Mouse (Mus musculus) ovary, adult 18-20 months (tissue): Measurements from ENCODE around the gene Efcab11.

Experiments
- DNase-seq: peaks from one replicate; pipeline ENCODE4 v3.0.0; 2022; ENCODE audit warnings: low spot score, mixed read lengths

Gene Efcab11

DNA sequence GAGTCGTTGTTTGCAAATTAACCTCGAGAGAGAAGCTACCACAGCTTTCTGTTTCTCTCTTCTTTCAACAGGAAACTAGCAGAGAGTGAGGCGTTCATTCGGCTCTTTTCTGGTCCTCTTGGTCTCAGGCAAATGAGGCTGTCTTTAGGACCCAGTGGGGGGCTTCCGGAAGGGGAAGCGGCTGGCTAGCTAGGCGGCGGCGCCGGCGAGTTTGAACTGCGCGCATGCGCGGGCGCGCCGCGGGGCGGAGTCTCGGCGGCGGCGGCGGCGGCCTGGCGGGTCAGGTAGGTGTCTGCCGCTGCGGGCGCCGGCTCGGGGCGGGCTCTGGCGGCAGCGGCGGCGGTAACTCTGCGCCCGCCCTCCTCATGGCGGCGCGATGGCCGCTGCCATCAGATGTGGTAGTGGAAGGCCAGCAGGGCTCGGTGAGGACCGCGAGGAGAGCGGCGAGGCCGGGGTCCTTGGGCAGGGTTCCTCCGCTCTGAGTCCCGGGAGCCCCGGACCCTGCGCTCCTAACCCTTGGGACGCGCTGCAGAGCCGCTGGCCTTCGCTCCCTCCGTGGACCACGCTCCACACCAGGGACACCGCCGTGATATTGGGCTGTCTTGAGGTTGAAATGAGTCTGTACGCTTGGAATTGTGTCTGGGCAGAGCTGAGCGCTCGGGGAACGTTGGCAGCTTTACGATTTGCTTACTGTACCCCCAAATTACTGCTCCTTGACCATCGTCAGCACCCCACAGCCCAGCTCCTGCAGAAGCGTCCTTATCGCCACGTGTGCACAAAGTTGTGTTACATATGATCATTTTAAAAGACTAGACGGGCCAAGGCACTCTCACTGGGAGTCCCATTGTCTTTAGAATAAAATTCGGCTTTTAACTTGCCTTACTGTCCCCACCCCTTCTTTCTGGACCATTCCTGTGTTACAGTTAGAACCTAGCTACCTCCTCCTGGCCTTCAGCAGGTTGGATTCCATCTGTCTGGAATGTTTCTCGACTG lies at the start of gene Efcab11, which contains the start of gene Tdp1:
Gene Efcab11, minus strand, starts transcription at position 171 of the 993 bp plus-strand sequence.
Gene Tdp1, plus strand, starts transcription at position 249 of the 993 bp plus-strand sequence.
- DNase-seq: peak; percentile 88

DNA sequence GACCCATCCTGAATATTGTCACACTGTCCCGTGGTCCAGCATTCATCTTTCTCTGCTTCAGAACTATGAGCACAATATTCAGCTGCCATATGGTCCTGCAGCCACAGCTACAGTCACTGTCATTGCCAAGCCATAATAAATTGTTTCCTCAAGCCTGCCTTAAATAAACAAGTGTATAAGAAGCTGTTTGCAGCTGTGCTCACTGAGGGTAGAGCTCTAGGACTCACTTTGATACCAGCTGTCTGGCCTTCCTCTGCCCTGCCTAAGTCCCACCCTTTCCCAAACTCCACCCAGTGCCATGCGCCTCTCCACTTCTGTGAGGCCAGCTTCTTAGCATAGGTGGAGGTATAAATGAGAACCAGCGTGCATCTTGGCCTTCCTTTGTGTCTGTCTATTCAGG lies 49.4 kb upstream of the Efcab11 start:
- no peak for DNase-seq

DNA sequence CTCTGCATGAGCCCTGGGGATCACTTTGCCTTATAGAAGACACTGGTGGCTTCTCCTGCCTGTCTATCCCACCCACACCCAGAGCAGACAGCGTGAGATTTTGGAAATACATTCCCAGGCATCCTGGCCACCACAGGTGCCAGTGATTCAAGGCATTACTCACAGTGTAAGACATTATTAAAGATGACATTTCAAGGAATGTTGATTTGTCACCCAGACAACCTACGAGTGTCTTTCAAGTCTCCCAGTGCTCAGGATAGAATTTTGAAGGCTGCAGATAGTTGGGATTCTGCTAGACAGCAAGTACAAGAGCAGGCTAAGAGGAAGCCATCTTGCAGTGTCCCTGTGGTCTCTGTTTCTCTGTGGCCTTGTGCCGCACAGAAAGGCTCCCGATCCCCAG lies 48.0 kb upstream of the Efcab11 start:
- DNase-seq: no peak

DNA sequence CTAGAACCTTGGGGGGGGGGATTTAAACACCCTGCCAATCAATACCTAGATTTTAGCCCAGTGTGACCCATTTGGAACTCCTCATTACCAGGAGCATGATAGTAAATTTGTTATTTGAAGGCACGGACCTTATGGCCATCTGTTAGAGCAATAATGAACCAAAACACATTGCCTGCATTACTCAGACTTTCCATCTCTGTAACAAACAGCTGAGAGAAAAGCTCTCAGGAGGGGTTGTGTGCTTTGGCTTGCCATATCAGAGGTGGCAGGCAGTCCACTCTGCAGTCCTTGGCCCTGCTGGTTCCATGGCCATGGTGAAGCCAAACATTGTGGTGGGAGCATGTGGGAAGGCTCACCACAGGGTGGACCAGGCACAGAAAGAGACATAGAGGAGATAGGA lies 44.9 kb upstream of the Efcab11 start:
- DNase-seq: no peak

DNA sequence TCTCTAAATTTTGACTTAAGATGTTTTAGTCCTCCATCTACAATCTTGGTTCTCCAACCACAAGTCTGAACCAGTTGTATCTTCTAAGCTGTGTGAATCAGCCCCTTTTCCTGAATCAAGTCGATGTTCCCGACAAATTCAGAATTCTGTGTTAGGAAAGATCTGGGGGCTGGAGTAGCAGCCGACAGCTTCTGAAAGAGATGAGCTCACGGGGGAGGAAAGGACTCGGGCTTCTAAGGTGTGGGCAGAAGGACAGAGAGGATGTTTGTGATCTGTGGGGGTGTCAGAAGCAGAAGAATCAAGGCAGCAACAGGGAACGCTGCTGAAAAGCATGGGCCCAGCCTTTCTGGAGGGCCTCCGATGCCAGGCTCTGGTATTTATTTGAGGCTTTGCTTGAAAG lies 44.1 kb upstream of the Efcab11 start:
- DNase-seq: no peak

DNA sequence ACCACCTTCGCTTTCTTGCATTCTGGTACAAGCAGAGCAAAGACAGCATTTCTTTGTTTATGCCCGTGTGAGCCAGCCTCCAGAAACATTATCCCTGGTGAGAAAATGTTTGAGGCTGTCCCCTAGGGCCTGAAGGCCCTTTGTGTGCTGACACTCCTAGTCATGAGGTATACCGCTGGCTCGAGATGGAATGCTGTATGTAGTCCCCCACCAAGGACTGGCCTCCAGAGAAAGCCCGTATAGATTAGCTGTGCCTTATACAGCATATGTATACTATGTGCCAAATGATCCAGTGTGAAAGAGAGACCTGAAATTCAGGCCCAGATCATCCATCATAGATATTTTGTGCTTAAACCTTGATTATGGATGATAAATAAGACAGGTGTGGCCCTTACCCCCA lies 39.5 kb upstream of the Efcab11 start:
- DNase-seq: no peak

DNA sequence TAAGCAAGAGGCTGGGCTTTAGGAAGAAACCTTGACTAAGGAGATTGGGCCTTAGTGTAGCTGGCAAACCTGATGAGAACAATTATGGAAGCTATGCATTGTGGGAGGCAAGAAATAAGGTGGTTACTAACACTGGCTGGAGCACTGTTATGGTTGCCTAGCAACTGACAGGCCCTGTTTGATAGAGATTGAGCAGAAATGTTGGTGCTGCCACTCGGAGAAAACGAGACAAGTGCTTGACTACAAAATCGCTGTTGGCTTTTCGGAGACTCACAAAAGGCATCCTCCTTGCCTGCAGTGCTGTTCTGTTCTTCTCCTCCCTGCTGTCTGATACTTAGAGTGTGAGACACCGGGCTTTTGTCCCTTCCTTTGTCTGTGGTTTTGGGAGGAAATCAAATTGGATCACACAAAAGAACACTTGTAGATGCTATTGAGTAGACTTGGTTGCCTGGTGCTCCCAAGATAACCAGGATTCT lies 38.9 kb upstream of the Efcab11 start:
- DNase-seq: no peak

DNA sequence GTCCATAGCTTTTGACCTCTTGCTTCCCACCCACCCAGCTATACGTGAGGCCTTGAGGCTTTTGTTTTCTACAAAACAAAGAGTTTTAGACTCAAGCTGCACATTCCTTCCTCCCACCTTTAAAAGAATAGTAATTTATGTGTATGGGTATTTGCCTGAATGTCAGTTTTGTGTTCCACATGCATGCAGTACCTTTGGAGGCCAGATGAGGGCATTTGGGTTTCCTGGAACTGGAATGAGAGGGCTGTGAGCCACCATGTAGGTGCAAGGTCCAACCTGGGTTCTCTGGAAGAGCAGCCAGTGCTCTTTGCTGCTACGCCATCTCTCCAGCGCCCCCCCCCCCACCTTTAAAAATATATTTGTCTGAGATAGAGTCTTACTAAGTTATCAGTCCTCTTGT lies 36.8 kb upstream of the Efcab11 start:
- no peak for DNase-seq

DNA sequence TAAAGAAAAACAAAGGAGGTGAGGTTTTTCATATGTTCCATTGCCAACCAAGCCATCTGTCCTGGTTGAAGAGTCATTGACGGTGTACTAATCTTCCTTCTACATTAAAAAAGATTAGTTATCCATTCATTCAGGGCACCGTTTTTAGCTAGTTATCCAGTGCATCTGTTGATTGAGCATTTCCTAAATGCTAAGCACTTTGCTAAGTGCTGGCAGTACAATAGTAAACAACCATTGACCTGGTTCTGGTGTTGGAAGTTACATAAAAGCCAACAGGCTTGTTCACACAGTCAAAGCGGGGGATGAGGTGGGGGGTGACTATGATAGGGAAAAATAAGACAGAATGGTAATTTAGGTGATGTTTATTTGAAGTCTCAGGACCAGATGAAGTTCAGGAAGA lies 35.4 kb upstream of the Efcab11 start:
- no peak for DNase-seq

DNA sequence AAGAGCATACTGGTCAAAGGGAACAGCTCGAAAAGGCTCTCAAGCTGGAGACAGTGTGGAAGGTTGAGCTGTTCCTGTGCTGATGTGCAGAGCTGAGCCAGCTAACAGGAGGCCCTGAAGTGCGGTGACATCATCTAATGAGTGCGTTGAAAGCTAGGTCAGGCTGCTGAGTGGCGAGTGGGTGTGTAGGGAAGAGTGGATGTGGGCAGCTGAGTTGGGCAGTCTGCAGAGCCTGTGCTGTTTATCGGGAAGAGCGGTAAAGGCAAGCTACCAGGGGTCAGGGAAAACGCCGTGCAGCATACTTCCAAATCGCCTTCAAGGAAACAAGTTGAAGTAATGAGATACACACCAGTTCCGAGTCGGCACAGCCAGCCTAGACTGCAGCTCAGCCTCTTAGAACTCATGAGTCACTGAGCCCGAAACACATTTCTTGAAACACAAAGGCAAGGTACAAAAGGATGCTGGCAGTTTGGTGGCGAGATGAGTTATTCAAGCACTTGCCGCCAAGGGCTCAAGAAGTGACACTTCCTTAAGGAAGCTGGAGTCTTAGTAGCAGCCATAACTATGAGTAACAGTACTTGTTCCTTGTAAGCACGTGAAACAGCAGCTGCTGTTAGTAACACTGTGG lies 33.7 kb upstream of the Efcab11 start:
- no peak for DNase-seq

DNA sequence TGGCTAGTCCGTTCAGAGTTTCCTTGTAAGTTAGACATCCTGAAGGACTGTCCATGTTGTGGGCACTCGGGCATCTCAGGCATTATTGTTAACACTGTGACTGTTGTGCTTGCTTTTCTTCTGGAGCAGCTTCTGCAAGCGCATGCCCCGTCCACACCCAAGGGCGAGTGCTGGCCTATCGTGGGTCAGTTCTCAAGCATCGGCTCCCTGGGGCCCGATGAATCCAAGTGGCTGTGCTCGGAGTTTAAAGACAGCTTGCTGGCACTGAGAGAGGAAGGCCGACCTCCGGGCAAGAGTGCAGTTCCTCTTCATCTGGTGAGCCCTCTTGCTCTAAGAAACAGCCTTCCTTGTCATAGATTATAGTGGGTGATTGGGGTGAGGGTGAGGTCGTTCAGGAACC lies 27.2 kb upstream of the Efcab11 start:
- no peak for DNase-seq

DNA sequence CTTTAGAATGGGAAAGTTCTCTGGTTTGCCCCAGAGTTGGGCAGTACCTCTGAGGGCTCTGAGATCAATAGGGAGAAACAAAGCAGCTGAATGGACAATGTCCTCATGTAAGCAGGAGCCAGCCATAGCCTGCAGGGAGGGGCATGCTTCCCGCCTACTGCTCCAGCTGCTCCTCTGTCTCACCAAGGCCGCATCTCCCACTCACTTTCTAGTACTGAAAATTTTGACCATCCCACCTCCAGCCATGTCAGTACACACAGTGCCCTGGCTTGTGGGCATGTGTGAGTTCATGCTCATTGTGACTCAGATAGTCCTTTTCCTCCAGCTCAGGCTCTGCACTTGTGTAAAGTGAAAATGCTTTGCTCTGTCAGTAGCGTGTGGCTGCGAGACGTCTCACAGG lies 20.3 kb upstream of the Efcab11 start:
- DNase-seq: no peak

DNA sequence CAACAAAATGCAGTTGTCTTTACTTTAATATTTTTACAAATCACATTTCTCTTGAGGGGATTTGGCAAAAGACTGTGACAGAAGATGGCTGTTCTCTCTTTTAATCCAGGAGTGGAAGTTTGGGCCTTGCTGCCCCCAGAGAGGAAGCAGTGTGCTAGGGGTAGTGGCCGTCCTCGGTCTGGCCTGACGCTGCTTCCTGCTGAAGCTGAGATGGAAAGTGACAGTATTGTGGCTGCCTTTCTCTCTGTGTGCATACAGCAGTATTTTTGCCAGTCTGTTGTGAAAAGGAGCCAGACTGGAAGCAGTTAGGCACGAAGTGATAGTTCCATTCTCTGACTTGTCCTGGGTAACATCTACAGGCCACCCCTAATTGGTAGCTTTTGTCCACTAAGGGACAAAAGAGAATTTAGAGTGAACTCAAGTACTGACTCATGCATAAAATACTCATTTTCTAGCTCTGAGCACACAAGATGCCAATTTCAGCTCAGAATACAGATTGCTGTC lies 18.7 kb upstream of the Efcab11 start:
- DNase-seq: no peak

DNA sequence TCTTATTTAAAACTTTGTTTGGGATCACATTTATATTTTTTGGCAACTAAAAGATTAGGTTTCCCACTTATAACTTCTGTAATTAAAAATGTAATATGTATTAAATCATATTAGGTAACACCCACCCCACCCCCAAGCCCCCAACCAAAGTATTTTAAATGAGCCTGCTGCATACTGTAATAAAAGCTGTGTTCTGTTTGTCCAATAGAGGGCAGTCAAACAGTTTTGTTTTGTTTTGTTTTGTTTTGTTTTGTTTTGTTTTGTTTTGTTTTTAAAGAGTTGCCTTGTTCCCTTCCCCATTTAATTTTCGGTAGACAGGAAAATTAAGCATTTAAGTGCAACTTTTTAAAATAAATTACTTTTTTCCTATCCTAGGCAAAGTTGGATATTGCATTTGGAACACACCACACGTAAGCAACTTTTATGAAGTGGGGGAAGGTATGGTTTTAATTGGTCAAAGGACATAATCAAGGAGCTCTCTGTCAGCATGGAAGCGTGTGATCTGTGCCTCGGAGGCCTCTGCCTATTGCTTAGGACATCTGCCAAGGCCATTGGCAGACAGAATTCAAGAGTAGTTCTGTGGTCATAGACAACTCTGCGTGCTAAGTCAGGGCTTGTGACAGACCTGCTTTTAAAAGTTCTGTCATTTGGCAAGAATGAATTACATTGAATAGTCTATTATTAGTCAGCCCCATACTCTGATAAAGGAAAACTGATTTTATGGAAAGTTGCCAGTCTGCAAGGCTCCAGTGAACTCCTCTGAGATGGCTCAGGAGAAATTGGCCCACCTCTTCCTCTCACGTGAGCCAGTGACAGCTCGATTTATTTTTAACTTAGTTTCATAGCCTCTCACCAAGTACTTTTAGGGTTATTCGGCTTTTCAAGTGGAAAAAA lies 18.0 kb upstream of the Efcab11 start:
- no peak for DNase-seq

DNA sequence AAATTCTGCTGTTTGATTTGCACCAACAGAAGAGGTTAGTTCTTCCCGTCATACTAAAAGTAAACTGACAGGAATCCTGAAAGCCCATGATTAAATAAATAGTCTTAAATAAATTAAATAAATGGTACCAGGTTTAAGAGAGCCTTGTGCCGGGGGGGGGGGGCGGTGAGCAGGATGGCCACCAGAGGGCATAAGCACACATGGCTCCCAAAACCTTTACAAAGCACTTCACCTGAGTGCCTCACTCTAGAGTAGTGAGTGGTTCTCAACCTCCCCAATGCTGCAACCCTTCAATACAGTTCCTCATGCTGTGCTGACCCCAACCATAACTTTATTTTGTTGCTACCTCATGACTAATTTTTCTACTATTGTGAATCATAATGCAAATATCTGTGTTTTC lies 15.8 kb upstream of the Efcab11 start:
- no peak for DNase-seq

DNA sequence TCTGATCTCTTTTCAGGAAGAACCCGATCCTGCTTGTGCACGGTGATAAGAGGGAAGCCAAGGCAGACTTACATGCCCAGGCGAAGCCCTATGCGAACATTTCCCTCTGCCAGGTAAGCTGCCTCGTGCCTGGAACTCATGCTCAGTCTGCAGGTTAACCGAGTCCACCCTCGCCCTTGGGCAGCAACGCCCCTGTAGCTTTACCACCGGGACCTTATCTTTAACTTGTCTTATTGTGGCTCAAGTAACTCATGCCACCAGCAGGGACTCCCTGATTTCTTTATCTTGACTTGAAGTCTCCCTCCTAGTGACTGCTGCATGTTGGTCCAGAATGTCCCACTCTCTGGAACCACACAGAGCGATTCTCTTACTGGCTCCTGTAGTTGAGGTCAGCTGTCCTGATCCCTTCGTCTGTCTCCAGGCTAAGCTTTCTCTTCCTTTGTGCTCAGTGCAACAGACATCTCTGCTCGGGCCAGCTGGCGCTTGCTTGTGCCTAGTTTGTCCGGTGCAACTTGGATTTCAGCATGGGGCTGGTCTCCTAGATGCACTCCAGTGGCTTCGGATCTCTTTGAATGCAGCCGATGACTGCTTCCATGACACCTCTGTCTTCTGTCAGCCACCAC lies 14.1 kb upstream of the Efcab11 start:
- no peak for DNase-seq

DNA sequence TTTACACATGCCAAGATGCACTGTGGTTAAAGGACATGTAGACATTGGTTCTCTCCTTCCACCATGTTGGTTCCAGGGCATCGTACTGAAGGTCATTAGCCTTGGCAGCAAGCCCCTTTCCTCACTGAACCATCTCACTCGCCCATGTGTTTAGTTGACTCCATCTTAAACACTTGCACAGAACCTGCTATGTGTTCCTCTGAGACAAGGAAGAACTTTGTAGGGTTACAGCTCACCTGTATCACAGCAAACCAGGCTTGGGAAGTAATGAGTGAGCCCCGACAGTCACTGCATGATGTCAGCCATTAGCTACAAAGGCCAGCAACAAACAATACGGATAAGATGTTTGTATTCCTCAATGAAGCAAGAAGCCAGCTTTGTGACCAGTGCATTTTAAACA lies 13.6 kb upstream of the Efcab11 start:
- no peak for DNase-seq

DNA sequence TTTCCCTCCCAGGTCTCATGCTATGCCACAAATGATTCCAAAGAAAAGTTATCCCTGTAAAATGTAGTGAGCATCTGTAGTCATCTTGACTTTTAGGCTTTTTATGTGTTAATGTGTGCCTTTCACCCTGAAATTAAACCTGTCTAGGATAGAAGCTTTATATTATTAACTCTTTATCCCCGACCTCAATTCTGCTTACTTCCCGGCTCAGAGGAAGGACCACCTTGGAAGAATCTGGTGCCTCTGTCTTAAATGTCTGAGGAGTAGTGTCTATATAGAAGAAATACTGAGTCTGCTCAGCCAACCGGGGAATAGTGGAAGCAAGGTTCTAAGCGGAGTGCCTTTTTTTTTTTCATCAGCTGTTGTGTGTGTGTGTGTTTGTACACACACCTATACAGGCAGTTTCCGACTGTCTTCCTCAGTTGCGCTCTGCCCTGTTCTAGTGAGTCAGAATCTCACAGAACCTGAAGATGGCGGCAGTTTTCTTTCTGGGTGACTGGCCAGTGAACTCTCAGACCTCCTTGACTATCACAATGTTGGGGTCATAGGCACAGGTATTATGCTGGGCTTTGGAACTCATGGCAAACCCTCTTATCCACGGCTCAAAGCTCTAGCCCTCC lies 1.2 kb upstream of the Efcab11 start:
- no peak for DNase-seq

DNA sequence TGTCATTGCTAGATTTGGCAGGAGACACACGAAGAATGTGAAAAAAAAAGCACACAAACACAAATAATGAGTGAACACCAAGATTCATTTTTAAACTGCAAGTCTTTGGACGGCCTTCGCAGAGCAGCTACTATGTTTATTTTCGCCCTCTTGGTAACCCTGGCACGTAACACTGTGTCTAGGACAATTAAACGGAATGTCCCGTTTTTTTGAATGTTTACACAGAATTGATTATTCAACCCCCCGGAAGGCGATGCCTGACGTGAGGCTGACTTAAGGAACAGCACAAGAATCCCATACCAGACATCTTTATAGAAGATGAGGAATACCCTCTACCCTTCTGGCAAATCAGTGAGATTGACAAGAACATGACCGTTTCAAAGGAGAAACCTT lies 530 bp downstream of the Efcab11 start:
- no peak for DNase-seq

DNA sequence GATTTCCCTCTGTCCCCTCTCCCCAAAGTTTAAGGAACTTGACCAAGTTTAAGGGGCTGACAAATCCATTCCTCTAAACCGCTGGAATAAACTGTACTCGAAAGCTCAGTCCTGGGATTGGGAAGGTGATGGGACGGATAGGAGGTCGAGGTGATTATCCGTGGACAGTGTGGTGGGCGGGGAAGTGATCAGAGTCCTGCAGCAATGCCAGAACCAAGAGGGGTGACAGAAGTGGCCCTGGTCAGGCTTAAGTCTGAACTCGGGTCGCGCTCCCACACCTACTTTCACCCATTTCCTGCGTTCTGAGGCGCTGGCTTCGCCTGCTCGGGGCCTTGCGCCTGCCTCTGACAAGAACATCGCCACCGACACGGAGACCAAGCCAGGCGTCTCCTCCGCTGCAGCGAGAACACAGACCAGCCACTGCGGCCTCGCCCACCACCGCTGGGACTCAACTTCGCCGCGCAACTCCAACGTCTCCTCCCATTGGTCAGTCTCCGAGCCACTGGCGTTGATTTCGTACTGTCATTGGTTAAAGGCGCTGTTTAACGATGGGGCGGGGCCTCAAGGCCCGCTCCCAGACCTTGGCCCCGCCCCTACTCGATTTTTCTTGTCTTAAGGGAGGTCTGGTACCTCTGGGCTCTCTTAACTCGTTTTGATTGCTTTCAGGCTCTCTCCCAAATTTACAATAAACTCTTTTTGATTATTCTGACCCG lies 1.1 kb downstream of the Efcab11 start:
- DNase-seq: peak; percentile 81
